Mouse (Mus musculus): ENCODE measurements around the gene Mctp2. TPM values are rescaled to one million over a fixed set of nuclear protein-coding genes. Genes with fewer than 3 reads are reported as not detected.
"Not testable (repeated sequence)": the region's sequence is repeated elsewhere in the genome, so short reads cannot be mapped to it uniquely, and the experiment has no call there.

Mctp2 gene
- polyA plus RNA-seq, 1 experiment from 2014 or later = 4.0 TPM

DNA sequence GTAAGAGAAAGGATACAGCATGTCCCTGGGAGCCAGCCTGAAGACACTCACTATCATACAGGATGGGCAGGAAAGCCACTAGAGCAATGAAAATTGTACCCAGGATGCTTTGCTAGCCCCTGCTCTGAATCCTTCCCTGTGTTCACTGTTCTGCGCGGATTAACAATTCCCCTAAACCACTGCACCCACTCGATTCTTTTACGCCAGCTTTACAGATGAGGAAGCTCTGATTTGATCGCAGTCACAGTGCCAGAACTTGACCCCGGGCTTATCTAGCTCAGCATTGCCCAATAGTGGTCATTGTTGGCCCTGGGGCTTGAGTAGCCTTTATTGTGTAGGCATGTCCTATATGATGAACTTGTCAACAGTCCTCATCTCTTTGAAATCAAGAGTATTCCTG, 34.9 kb downstream of the Mctp2 start:
- no peak for DNase-seq (ENCODE audit: low spot score)

DNA sequence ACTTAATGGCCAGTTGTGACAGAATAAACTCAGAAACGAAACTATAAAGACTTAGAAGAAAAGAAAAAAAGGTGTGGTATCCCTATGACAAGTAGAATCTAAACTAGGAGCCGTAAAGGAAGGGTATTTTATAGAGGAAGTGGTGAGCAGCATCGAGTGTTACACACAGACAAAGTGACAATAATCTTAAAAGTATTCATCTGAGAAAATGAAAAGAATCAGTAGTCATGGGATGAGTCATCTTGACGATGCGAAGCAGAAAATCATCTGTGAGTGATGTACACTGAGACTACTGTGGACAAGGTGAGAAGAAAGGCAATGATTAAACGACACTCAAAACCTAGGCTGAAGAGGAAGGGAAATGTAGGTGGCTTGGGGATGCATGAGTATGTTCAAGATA, 36.4 kb downstream of the Mctp2 start:
- DNase-seq (ENCODE audit: low spot score) = no peak

DNA sequence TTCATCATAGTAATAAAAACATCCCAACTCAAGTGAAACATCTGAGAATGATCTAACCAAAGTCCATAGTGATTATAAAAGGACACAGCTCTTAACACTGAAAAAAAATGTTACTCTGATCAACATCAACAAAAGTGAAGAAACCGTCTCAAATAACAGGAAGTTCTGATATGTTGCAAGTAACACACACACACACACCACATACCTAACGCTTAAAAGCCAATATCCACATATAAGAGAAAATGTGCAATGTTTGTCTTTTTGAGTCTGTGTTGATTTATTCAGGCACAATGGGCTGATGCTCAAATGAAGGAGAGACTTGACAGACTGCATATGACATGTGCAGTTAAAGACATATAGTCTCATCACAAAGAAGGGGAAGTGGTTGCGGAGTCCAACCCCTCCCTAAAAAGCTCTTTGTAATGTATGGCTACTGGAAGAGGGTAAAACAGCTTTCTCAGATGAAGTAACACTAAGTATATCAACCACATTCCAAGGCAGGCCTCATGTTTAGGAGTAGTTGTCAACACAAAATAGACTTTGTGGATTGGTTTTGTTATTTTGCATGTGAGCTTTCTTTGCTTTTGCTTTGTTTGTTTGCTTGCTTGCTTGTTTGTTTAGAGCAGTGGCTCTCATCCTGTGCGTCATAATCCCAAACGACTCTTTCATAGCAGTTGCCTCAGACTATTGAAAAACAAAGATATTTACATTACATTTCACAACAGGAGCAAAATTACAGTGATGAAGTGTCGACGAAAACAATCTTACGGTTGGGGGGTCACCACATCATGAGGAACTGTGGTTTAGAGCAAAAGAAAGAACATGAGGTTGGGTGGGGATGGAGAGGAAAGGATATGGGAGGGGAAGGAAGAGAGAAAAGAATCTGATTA, 45.4 kb downstream of the Mctp2 start:
- DNase-seq (ENCODE audit: low spot score) = peak; percentile 60

DNA sequence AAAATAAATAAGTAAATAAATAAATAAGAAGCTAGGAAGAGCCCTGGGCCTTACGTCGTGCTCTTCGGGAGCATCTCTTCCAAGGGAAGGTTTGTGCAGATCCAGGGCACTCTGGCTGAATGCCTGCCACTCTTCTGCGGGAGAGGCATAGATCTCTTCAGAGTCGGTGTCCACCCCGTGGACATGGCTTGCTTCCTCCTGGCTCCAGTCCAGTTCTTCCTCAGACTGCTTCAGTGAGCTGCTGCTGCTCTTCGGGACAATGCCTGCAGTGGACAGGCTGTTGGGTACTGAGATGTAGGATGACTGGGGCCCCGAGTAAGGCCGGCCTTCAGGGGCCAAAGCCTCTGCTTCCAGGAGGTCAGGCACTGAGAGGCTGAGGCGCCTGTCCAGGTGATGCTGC, 47.4 kb downstream of the Mctp2 start:
- no peak for DNase-seq (ENCODE audit: low spot score)

DNA sequence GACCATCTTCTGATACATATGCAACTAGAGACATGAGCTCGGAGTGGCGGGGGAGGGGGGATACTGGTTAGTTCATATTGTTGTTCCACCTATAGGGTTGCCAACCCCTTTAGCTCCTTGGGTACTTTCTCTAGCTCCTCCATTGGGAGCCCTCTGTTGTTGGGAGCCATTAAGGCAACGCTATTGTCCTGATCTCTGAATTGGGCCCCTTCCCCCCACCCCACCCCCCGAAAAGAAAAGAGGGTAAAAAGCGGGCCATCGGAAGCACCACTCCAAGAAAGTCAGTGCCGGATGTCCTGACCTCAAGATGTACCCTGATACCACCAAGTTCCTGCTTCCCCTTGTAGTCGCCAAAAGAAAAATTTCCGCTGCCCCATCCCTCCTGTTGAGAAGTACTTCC, 56.1 kb downstream of the Mctp2 start:
- not testable (repeated sequence) for DNase-seq (ENCODE audit: low spot score)

DNA sequence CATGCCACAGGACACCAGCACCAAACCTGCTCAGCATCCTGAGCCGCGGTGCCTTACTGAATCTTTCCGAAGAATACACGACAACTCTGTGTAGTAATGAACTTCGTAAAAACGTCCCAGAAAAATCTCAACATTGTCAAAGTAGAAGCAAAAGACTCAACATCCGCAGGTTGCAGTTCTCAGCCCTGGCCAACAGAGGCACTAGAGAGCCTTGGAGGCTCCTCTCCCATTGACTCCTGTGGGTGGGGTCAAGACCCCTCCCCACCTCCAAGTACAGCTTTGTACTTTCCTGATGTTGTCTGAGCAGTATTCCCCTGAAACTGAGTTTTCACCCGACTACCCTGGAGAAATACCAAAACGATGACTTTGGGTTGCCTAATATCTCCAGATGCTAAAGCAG, 65.1 kb downstream of the Mctp2 start:
- peak; percentile 30 for DNase-seq (ENCODE audit: low spot score)

DNA sequence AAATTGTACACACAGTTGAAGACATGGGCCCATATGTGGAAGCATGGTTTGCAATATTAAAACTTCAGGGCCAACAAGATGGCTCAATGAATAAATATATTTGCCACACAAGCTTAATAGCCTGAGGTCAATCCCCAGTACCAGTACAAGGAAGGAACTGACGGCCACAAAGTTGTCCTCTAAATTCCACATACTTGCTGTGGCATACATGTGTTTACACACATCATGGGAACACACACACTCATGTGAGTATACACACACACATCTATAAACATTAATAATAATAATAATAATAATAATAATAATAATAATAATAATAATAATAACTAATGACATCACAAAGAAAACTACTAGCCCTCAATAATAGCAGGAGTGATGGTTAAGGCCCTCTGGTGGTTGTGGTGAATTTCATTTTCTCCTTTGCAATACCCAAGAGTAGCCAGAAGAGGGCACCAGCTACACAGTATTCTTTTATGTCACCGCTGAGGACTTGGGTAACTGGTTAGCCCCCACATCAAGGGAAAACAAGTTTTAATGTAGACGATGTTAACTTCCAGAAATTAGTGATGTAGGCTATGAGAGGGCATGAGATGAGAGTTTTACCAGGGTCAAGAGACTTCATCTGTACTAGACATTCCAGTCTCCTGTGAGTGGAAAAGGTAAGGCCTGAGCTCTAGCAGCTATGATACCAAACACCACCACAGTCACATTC, 66.5 kb downstream of the Mctp2 start:
- DNase-seq (ENCODE audit: low spot score) = peak; percentile 79

- peak; percentile 70 for DNase-seq (ENCODE audit: low spot score)
Observed at GRCm38 (mm10) chr7:72238575-72238974, 67.8 kb downstream of the Mctp2 start.

- DNase-seq (ENCODE audit: low spot score) = no peak
Observed at GRCm38 (mm10) chr7:72234433-72234998, 71.9 kb downstream of the Mctp2 start.

DNA sequence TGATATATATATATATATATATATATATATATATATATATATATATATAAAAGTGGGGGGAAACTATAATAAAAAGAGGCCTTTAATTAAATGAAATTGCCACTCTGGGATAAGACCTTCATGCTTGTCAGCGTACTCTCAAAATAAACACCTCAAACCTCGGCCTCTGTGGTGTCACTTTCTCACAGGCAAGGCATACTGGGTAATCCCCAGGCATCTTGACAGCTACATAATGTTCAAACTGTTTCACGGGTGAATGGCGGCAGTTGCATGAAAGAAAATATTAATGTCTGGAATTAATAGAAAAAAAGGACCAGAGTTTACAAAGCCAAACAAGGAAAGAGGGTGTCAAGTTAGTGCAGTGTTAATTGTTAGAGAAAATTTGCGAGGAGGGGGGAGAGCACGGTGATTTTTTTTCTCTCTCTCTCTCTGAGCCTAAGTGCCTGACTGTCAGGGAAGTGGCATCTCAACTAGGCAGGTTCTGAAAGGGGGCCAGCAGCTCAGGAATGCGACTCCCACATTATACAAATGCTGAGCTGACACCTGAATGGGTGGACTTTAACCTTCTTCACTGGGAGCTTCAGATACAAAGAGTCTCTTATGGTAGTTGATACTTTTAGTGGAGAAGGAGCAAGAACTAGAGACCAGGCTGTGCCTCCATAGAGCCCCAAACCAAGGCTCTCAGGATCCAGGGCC, 75.1 kb downstream of the Mctp2 start:
- no peak for DNase-seq (ENCODE audit: low spot score)

- no peak for DNase-seq (ENCODE audit: low spot score)
Observed at GRCm38 (mm10) chr7:72229925-72230324, 76.5 kb downstream of the Mctp2 start.

DNA sequence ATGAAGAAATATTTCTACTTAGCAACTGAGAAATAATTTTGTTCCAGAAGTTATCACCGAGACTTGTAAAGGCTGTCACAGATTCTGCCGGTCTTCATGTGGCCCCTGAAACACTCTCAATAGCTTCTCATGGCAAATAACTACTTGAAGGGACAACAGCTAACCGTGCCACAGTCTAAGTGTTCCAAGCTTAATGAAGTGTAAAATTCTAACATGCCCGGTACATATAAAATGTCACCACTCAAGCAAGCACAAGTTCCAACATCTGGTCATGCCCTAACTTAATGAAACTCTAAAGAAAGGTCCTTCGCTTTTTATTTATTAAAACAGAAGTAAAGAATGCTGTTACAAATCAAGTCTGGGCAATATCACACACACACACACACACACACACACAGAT, 82.8 kb downstream of the Mctp2 start:
- no peak for DNase-seq (ENCODE audit: low spot score)

- no peak for DNase-seq (ENCODE audit: low spot score)
Observed at GRCm38 (mm10) chr7:72222532-72222931, 83.9 kb downstream of the Mctp2 start.

DNA sequence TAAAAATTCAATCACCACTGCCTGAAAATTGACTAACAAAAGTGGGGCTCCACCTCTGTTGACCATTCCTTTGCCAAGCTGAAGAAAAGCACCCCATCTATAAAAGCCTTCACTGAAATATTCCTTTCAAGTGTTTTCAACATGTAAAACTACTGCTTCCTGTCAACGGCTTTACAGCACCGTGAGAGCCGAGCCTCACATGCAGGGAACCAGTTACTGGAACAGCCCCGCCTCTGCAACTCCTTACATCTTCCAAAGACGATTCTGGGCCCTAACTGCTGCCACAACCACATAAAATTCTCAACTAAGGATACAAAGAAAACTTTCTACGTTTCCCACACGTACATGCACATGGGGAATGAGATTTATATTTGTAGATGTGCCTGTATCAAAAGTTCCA, 88.4 kb downstream of the Mctp2 start:
- DNase-seq (ENCODE audit: low spot score) = no peak

GRCm38 (mm10) chr7:72215563-72216215, 90.7 kb downstream of the Mctp2 start:
- DNase-seq (ENCODE audit: low spot score) = no peak

DNA sequence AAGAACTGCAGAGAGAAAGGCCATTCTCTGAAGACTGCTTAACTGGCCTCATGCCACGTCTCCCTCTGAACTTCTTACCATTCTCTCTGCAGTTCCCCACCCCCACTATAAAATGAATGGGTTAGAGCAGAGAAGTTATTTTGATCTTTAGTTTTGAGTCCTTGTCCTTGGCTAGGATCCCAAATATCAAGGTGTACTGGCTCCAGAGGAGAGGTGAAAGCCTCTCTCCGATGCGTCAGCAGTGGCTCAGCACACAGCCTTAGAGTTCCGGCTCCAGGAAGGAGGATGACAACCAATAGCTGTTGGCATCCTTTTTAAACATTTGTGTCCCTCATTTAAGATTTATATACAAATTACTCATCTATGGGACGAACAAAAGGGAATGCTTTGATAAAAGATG, 96.2 kb downstream of the Mctp2 start:
- no peak for DNase-seq (ENCODE audit: low spot score)

- no peak for DNase-seq (ENCODE audit: low spot score)
Observed at GRCm38 (mm10) chr7:72209296-72209695, 97.1 kb downstream of the Mctp2 start.

- no peak for DNase-seq (ENCODE audit: low spot score)
Observed at GRCm38 (mm10) chr7:72206841-72207240, 99.6 kb downstream of the Mctp2 start.

DNA sequence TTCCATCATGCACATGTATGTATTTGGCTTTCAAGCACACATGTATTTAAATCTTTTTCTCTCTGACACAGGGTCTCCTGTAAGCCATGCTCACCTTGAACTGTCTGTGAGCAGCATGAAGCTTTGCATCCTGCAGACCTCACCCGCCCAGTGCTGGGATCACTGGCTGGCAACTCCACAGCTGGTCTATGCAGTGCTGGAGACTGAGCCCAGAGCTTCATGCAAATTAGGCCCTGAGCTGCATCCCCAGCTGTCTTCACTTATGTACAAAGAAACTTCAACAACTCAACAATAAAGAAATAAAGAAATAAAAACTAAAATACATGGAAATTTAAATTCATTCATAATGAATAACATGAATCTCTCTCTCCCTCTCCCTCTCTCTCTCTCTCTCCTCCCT, 110.7 kb downstream of the Mctp2 start:
- no peak for DNase-seq (ENCODE audit: low spot score)

- no peak for DNase-seq (ENCODE audit: low spot score)
Observed at GRCm38 (mm10) chr7:72193304-72193703, 113.1 kb downstream of the Mctp2 start.

DNA sequence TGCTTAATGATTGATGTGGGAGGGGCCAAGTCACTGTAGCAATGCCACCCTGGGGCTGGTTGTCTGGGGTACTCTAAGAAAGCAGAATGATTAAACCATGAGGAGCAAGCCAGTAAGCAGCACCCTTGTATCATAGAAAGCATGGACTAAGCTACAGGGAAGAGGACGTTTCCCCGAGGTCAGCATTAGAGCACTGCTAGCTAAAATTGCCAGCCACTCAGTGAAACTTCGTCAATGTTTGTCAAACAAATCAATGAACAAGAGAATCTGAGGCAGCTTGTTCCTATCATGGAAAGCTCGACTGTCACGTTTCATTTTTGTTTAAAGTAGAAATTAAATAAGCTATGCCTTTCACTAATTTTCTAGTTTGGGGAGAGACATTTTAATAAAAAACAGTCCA, 124.8 kb downstream of the Mctp2 start:
- no peak for DNase-seq (ENCODE audit: low spot score)

Data from thymus, postnatal 0 days (tissue).